Mouse (Mus musculus) monocyte, adult 2 months (primary cell): Measurements from ENCODE around the gene Galnt12.

ENCODE experiments used
- DNase-seq, 2 experiments: peaks; one replicate each; pipeline ENCODE4 v3.0.0; 2022; ENCODE audit warnings: low spot score in 2 of 2, low read depth in 1 of 2

The Galnt12 gene

DNA sequence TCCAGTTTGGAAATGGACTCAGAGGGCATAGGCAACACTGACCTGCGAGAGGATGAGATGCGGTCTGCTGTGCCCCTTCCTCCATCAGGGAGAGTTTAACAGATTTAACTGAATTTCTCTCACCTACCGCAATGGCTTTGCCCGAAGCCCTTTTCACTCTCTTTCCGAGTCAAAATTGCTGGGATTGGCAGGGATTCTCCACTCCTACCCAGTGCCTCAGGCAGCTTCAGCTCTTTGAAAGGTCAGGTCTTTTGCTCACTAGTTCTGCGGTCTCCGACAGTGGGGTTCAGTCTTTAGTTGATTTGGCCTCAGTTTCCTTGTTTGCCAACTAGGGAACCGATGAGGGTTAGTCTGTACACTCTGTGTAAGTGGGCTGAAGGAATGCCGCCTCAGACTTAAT, 1.5 kb downstream of the Galnt12 start:
- DNase-seq = no peak

DNA sequence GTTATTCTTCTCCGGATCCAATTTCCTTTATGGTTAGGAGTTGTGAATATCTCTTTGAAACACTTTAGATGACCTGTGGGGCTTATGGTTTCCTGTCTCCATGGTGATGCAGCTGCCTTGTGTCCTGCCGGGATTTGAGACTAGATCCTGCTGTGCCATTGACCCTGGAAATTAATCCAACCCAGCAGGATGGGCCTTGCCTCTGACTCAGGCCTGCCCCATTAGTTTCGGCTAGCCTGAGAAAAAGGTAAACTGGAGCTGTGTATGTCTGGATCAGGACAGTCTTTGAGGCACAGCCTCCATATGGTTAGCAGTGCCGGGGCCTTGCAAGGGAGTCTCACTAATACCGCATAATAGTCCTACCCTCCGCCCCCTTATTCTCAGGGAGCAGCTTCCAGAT, 1.9 kb downstream of the Galnt12 start:
- DNase-seq = no peak

DNA sequence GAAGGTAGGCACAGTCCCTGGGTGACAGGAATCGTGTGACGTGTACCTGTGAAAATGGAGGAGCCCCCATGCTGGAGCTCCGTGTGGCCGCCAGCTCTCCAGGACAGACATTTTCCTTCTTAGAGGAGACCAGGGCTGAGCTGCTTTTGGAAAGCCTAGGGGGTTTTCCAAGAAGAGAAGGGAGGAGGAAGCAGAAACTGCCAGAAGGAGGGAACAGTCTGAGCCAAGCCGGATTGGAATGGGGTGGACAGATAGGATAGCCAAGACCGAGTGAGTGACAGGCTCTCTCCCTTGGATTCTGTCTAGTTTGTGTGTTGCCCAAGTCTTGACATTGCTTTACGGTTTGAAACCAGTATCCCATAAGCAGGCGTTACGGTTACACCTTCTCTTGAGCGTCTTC, 11.9 kb downstream of the Galnt12 start:
- DNase-seq = no peak

DNA sequence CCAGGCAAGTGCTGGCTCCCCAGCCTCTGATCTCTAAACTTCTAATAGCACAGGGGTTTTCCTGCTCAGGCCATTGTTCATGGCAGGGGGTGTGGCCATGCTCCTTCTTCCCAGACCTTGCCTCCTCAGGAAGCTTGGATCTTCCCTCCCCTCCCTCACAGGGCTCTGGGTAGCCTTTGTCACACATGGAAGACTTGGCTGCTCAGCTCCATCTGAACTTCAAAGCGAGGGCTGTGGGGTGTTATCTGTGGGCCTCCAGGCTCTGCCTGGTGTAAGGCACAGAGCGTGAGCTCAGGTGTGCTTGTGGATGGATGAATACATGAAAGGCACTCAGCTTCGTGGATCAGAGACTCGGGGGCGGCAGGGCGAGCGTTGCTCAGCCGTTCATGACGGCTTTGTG, 20.2 kb downstream of the Galnt12 start:
- no peak for DNase-seq

DNA sequence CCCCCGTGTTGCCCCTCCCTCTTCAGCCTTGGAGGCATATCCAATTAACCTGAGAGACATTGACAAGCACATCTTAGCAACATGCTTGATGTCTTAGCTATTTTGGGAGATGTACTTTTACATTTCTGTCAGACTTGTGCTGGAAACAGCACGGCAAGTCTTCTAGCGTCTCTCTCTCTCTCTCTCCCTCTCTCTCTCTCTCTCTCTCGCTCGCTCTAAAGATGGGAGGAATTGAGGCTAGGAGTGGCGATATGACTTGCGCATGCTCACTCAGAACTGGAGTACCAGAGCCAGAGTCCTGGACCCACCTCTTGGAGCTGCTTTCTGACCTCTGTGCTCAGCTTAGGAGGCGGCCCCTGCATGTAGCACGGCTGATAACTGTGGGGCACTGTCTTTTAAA, 20.9 kb downstream of the Galnt12 start:
- DNase-seq = no peak

DNA sequence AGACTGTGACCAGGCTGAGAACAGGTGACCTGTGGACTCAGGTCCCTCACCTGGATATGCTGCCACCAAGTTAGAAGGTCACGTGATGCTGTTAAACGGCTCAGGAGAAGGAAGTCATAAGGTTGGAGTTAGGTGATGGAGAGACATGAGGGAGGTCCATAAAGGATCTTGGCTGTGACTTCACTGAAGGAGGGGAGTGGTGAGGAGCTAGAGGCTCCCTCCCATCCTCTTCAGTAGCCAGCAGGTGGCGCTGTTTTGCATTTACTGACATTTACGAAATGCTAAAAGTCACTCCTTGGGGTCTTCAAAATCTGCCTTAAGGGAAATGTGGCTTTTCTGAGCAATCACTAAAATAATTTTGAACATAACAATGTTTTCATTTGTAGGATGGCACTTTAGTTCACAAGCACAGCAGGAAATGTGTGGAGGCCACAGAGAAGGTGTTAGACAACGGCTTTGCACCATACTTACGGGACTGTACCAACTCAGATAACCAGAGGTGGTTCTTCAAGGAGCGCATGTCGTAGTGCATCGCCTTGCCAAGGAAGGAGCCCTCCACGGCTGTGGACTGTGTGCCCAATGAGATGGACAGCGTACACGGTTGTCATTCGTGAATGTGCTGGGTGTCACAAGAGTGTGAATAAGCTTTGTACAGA, 30.5 kb downstream of the Galnt12 start:
- no peak for DNase-seq

DNA sequence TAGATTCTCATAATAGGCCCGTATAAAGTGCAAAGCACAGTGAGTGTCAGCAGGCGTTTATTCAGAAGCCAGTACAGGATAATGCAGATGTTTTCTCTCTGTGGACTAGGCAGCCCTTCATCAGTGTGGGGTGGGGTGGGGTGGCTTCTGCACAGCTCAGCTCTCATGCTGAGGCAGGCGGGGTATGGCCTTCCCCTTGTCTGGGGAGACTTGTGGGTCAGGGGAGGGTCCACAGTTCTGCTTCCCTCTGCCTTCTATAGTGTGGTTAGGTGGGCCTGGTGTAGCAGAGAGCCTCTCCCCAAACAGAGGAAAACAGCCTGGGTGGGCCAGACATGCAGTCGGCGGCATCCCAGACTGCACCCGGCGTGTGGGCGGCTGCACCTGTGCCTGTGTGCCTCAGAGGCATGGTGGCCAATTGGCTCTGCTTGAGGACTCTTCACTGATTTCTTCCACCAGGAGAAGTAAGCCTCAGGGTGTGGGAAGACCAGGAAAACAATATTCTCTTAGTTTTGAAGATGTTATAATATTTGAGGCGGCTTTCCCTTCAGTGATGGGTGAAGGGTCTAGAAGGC, 32.5 kb downstream of the Galnt12 start:
- DNase-seq = no peak

DNA sequence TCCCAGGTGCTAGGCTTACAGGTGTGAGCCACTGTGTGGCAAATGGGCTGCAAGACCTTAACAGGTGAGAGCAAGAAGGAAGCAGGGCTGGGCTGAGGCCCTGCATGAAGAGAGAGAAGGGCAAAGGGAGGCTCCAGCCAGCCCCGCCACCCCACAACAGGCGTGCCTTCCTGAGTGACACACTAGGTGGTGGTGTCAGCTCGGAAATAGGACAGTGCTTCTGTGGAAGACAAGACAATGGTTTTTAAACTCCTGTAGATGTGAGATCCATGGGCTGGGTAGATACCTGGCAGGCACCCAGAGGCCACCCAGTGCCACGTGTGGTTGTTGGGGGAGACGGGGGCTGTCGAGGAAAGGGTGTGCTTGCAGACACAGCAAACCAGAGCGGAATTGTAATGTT, 36.8 kb downstream of the Galnt12 start:
- DNase-seq = no peak

DNA sequence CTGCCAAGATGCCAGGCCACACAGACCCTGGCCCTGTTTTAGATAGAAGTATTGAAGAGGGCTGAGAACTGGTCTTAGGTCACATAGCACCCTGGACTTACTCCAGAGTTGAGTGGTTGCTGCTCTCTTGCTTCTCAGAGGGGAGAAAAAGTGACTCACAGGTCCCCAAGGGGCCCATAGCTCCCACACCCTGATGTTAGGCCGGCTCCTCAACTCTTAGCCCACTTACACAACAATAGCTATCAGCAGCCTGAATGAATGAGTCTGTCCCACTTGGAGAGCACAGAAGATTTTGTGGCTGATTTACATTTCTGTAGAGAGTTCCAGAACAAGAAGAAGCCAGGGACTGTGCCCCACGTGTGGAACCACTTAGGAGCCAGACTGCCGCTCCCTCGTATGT, 37.9 kb downstream of the Galnt12 start:
- no peak for DNase-seq

DNA sequence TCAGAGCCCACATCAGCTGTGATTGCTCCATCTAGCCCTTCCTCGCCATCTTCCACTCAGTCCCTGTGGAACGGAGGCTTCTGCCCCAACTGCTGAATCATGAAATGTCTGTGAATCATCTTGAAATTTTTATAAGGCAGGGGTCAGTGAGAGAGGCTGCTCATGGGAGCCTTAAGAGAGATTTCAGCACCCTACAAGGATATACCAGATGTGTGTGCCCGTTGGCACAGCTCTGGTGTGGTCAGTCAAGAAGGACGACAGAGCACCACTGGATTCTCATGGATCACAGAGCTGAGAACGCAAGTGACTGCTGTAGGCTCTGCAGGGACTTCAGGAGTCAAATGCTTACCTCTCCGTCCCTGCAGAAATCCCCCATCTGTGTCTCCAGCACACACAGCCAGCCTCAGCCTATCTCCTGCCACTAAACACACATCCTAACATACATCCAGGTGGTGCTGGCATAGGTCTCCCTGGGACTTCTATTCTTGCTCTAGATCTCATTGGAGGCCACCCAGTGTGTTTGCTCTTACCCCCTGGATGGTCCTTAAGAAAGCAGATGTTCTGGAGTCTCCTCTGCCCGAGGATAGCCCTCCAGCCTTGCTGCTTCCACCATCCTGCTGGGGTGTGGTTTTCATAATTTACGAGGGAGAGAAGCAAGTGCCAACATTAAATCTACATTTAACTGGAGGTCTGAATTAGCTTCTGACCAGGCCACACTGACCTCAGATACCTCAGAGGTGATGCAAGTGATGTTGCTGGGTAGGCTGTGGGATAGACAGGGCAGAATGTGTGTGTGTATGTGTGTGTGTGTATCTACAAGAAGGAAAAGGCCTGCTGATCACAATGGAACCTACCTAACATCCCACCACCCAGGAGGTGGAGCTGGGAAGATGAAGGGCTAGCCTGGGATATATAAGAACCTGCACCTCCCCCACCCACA, 38.7 kb downstream of the Galnt12 start:
- no peak for DNase-seq

DNA sequence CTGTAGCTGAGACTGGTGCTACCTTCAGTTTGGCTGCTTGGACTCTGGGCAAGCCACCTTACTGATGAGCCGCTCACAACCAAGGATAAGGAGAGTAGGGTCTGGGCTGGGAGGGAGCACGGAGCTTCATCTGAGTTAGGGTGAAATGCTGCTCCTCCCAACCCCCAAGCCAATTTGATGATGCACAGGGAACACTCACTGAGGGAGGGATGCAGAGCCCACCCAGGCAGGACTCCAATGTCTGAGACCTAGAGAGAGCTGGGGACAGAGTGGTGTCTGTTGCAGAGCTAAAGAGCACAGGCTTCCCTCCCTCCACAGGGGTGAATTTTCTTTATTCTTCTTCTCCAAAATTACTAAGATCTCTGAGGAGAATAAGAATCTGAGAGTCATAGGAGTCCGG, 40.2 kb downstream of the Galnt12 start:
- no peak for DNase-seq

DNA sequence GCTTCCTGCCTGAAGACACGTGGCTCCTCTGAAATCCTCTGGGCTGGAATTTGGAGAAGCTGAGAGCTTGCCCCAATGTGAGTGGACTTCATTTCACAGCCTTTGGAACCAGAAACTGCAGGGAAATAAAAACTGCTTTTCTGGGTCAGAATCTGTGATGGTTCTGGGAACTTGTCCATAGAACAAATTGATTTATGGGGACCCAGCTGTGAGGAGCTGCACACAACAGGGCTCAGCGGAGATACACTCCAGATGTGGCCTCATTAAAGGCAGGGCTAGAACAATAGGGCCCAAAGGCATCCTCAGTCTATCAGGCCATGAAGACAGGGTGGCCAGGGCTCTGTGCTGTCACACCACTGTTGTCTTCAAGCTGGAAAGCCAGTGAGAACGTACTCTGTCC, 40.7 kb downstream of the Galnt12 start:
- no peak for DNase-seq

DNA sequence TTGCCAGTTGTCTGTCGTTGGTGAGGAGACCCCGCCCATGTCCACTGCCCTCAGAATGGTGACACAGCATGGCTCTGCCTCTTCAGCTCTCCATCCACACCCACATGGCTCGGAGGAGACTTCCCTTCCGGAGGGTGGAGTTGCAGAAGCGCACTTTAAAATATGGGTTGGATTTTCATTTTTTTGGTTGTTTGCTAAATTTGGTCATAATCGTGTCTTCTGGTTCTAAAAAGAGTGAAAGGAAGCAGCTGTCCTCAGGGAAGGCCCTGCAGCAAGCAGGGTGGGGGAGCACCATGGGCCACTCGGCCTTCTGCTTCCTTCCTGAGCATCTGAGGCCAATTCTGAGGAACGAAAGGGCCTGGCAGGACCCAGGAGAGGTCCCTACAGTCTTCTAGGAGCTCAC, 45.0 kb downstream of the Galnt12 start:
- no peak for DNase-seq

DNA sequence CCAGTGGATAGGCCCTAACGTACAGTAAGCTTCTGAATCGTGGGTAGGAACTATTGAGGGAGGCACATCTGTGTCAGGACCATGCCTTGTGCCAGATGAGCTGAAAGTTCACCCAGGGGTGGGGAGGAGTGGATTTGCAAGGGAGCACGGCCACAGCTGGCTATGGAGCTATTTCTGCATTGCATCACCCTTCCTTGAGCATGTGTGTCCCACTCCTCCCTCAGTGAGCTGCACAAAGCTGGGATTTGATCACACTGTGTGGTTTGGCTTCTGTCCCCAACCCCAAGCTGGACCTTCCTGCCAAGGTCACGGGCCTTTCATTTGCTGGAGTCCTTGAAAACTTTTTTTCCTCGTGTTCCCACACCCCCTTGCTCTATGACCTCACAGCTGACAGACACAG, 45.8 kb downstream of the Galnt12 start:
- DNase-seq = no peak

DNA sequence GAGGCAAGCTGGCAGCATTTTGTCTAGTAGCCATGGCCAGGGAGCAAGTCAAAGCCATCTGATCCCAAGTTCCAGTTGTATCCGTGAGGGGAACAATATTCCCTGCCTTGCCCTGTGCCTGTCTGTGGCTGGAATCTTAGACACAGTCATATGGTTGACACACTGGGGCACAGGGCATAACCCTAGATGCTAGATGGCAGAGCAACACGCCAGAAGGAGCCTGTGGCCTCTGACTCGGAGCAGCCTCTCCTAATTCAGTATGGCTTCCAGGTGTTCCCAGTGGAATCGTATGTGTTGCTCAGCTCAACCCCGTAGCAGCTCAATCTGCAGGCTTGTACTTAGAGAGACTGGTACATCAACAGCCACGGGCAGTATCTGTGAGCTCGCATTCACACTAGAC, 46.7 kb downstream of the Galnt12 start:
- DNase-seq = no peak

DNA sequence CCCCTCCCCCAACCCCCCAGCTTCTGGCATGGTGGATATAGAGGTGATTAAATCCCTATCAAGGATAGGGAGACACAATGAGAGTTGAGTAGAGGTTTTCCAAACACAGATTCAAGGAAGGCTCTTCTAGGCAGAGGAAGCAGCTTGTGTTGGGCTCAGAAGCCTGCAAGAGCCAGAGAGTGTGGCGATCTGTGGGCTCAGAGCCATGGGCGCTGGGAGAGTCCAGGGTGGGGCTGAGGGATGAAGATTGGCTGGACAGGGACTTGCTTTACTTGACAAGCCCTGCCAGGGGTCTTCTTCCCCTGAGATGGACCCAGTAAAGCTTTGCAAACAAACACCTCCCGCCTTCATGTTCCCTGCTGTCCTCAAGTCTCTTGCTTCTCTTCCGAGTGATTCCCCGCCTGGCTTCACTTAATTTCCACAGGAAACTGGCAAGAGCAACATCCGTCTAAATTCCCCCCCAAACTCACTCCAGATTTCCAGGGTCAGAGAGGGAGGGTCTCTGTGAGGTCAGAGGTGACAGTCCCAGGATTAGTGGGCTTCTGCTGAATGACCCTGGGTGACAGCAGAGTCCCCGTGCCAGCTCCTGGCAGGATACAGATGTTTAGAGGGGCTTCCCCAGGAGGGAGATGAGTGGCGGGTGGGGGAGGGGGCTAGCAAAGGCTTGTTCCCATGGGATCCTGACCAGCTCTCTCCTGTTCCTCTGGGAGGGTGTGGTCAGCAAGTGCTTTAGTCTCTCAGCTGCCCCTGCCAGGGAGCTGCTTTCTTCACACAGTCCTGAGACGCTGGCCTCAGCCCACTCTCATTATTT, 47.5 kb downstream of the Galnt12 start:
- no peak for DNase-seq

DNA sequence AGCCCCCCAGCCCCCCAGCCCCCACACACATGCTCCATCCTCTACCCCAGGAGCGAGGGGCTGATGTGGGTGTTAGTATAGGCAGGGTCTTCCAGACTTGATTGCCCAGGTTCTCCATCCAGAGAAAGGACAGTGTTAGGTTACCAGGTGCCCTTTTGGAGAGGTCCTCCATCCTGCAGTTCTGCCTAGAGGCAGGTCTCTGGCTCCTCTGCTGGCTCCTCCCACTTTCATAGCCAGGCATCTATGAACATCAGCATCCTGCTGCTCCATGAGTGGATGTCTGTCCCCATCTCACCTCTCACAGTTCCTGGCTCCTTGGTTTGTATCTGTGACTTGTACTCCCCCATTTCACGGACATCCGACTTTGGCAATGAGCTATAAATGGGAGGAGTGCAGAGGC, 48.6 kb downstream of the Galnt12 start:
- DNase-seq = no peak

DNA sequence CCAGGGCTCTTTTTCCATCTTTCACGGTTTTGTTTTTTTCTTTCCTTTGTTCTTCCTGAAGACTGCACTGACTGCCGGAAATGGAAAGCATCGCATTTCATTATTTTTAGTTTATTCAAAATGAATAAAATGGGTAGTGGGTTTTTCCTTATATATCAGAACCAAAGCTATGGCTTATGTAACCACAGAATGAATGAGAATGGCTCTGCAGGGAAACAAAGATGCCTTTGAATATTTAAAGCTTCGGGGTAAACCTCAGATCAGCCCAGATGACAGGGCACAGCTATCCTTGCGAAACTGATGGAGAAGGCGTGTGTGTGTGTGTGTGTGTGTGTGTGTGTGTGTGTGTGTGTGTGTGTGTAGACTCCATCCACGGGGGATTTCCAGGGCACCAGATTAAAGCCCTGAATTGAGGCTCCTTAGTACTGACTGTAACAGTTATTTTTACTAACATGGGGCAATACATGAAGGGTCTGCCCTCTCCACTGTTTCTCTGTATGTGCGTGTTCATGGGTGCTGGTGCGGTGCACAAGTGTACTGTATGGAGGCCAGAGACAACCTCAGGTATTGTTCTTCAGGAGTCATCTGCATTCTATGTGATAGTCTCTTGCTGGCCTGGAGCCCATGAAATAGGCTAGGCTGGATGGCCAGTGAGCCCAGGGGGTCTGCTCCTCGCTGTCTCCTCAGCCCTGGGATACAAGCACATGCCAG, 49.9 kb downstream of the Galnt12 start:
- DNase-seq = no peak

DNA sequence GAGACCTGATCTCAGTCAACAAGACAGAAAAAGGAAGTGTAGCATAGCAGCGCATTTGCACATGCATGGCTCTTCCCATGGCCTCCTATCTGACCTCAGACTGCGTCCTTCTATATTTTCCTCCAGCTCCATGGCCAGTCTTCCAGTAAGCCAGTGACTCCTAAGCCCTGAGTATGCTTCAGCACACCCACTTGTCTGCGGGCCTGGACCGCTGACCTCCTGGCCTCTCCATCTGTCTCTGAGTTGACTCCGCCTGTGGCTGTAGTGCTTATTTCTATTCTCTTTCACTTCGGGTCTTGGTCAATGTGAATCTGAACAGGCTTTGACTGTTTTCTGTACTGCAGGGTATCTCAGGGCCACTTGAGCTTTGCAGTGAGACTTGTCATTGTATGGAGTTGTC, 52.1 kb downstream of the Galnt12 start:
- DNase-seq = no peak

DNA sequence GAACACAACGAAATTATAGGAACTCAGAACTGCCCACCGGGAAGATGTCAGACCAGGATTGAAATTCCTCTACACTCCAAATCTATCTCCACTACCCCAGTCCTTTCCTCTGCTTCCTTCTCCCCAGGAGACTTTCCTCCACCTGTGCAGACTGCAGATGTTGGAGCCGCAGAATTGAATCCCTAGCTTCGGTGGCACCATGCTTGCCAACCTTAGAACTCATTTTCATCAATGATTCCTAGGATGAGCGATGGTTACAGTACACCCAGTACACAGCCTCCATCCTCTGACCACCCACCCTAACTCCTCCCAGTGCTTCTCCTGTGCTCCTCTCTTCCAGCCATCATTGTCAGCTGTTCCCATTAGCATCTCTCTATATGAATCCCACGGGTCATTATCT, 53.6 kb downstream of the Galnt12 start:
- no peak for DNase-seq

DNA sequence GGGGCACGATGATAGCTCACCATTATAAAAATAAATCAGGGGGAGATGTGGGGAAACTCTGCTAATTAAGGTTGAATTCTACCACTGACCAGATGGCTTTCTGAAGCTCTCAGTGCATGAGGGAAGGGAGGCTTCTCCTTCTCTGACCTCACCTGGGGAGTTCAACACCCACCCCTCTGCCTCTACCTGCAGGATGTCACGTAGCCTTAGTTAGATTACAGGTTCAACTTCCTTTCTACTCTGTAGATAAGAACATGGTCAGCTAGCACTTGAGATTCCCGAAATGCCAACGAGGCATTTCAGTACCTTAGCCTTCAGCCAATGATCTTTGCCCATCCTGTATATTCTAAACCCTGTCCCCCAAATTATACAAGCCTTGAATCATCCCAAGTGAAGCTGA, 54.9 kb downstream of the Galnt12 start:
- no peak for DNase-seq
